Mouse (Mus musculus) adipose tissue, adult 10 weeks (tissue): Measurements from ENCODE around the gene 1700113H08Rik. TPM values are rescaled to one million over a fixed set of nuclear protein-coding genes. Genes with fewer than 3 reads are reported as not detected.

Experiments
- polyA plus RNA-seq: library from polyadenylated mRNA; stranded (reverse); fragments of 350-450 nt; fragmentation: Illumina TruSeq; extraction: RNeasy Lipid Tissue Mini Kit (QIAGEN cat#74804); gene quantifications from one replicate; pipeline ENCODE4 v1.2.3, GENCODE M21; 2014; ENCODE audit warnings: low read depth, low replicate concordance

Gene 1700113H08Rik
- polyA plus RNA-seq: 2.5 TPM

GRCm38 (mm10) chr10:87057500-87058250, at the start of gene 1700113H08Rik:
1700113H08Rik (plus strand) TSS chr10:87058045.

Other genes with a start within 250 kb of the 1700113H08Rik start
- 1.1 TPM for gene Stab2, start 50.0 kb upstream of the 1700113H08Rik start, polyA plus RNA-seq